Mouse (Mus musculus) layer of hippocampus, postnatal 10 days (tissue): ENCODE data around the gene H2-T23. TPM values are rescaled to one million over a fixed set of nuclear protein-coding genes. Genes with fewer than 3 reads are reported as not detected.
"Not testable (repeated sequence)": the region's sequence is repeated elsewhere in the genome, so short reads cannot be mapped to it uniquely, and the experiment has no call there.

ENCODE experiments used
- DNase-seq, 2 experiments: peaks; one replicate each; pipeline ENCODE4 v3.0.0; 2021; ENCODE audit warnings: low spot score in 2 of 2
- total RNA-seq, 2 experiments: library from RNA; stranded (reverse); gene quantifications; 2 replicates each; pipeline ENCODE4 v1.2.3; 2021

The H2-T23 gene
- total RNA-seq, 2 experiments from 2014 or later: 2.4 to 2.9 TPM

GRCm38 (mm10) chr17:36023710-36024654, 8.7 kb downstream of the H2-T23 start:
- no peak for DNase-seq

- no peak for DNase-seq
These were observed 9.7 kb downstream of the H2-T23 start for GRCm38 (mm10) chr17:36022922-36023321.

GRCm38 (mm10) chr17:36022098-36022497, 10.6 kb downstream of the H2-T23 start:
- no peak for DNase-seq

GRCm38 (mm10) chr17:36021309-36021708, 11.3 kb downstream of the H2-T23 start:
- no peak for DNase-seq

- peak; percentile 41 to 47 for DNase-seq
These were observed 12.2 kb downstream of the H2-T23 start, which contains the start of gene H2-T24 for GRCm38 (mm10) chr17:36020191-36021073. TSS of gene H2-T24 (minus strand) at chr17:36020560.

- no peak for DNase-seq
These were observed 13.1 kb downstream of the H2-T23 start for GRCm38 (mm10) chr17:36019519-36019918.

- DNase-seq: no peak
These were observed 13.7 kb downstream of the H2-T23 start for GRCm38 (mm10) chr17:36018979-36019378.

- no peak for DNase-seq
These were observed 15.6 kb downstream of the H2-T23 start for GRCm38 (mm10) chr17:36017046-36017445.

GRCm38 (mm10) chr17:36014977-36015376, 17.7 kb downstream of the H2-T23 start:
- no peak for DNase-seq

GRCm38 (mm10) chr17:36004409-36004808, 28.2 kb downstream of the H2-T23 start:
- not testable (repeated sequence) for DNase-seq

GRCm38 (mm10) chr17:36003331-36003730, 29.3 kb downstream of the H2-T23 start:
- no peak for DNase-seq

- DNase-seq: no peak
These were observed 30.7 kb downstream of the H2-T23 start for GRCm38 (mm10) chr17:36001966-36002365.

- no peak for DNase-seq
These were observed 31.3 kb downstream of the H2-T23 start for GRCm38 (mm10) chr17:36001121-36001897.

GRCm38 (mm10) chr17:36000349-36000748, 32.3 kb downstream of the H2-T23 start:
- DNase-seq: no peak

- DNase-seq: no peak
These were observed 33.3 kb downstream of the H2-T23 start for GRCm38 (mm10) chr17:35999356-35999755.

GRCm38 (mm10) chr17:35998545-35999305, 33.9 kb downstream of the H2-T23 start:
- no peak for DNase-seq

GRCm38 (mm10) chr17:35997713-35998510, 34.7 kb downstream of the H2-T23 start:
- no peak for DNase-seq

GRCm38 (mm10) chr17:35996949-35997348, 35.7 kb downstream of the H2-T23 start:
- peak; percentile 98 for DNase-seq

GRCm38 (mm10) chr17:35994879-35995240, 37.8 kb downstream of the H2-T23 start:
- DNase-seq: no peak
